23 mouse cellular contexts compared by ENCODE assay signal in genomic region chr7:87369131-87369530, GRCm38 (mm10).
DNase-seq lines count a peak whose midpoint lies in the region; ATAC-seq lines count a peak whose summit lies in the region.
"Had no signal": no experiment of that assay in that cellular context is flagged by ENCODE, and none has a peak within 500 bp of the region (broad histone marks: within the 10 kb centered on the region; RNA-seq: fewer than 3 reads in every experiment).

No protein-coding gene starts in this region.

- no peak overlapping the region for H3K4me2 ChIP-seq in heart, embryonic 12.5 days
- no peak overlapping the region for H3K4me2 ChIP-seq in liver, embryonic 12.5 days
- H3K4me2 ChIP-seq: embryonic facial prominence, embryonic 13.5 days; heart, embryonic 15.5 days; hindbrain, embryonic 13.5 days had no signal

- no peaks in the 10 kb centered on the region for H3K27me3 ChIP-seq in heart, embryonic 12.5 days (replicated peaks)
- H3K27me3 ChIP-seq in liver, embryonic 12.5 days (replicated peaks): no peaks in the 10 kb centered on the region
- H3K27me3 ChIP-seq: embryonic facial prominence, embryonic 13.5 days; heart, embryonic 15.5 days; hindbrain, embryonic 13.5 days had no signal

- WGBS in heart, embryonic 12.5 days: 87% methylated on average over 1 of the region's 1 CpGs
- 63% methylated on average over 1 of the region's 1 CpGs for WGBS in liver, embryonic 12.5 days (ENCODE audit: insufficient replicate concordance)

- no peaks in the 10 kb centered on the region for H3K36me3 ChIP-seq in heart, embryonic 12.5 days
- H3K36me3 ChIP-seq in liver, embryonic 12.5 days: no peaks in the 10 kb centered on the region
- H3K36me3 ChIP-seq: embryonic facial prominence, embryonic 13.5 days; G1E; heart, embryonic 10.5 days; heart, embryonic 15.5 days; hindbrain, embryonic 13.5 days had no signal

- no peak overlapping the region for H3K4me3 ChIP-seq in heart, embryonic 12.5 days
- H3K4me3 ChIP-seq in liver, embryonic 12.5 days: no peak overlapping the region
- H3K4me3 ChIP-seq: embryonic facial prominence, embryonic 13.5 days; heart, embryonic 10.5 days; heart, embryonic 15.5 days; hindbrain, embryonic 13.5 days had no signal

- H3K9ac ChIP-seq in heart, embryonic 12.5 days: no peak overlapping the region
- no peak overlapping the region for H3K9ac ChIP-seq in liver, embryonic 12.5 days
- H3K9ac ChIP-seq: embryonic facial prominence, embryonic 13.5 days; heart, embryonic 15.5 days; hindbrain, embryonic 13.5 days had no signal

- H3K4me1 ChIP-seq in heart, embryonic 12.5 days (replicated peaks): no peaks in the 10 kb centered on the region
- no peaks in the 10 kb centered on the region for H3K4me1 ChIP-seq in liver, embryonic 12.5 days
- H3K4me1 ChIP-seq: embryonic facial prominence, embryonic 13.5 days; heart, embryonic 10.5 days; heart, embryonic 15.5 days; hindbrain, embryonic 13.5 days had no signal

- H3K27ac ChIP-seq in heart, embryonic 12.5 days (ENCODE audit: poor library complexity, severe bottlenecking): no peak overlapping the region
- no peak overlapping the region for H3K27ac ChIP-seq in liver, embryonic 12.5 days
- H3K27ac ChIP-seq: embryonic facial prominence, embryonic 13.5 days; heart, embryonic 10.5 days; heart, embryonic 15.5 days; hindbrain, embryonic 13.5 days; hindbrain, postnatal 0 days had no signal

- H3K9me3 ChIP-seq in heart, embryonic 12.5 days (replicated peaks): no peaks in the 10 kb centered on the region
- no peaks in the 10 kb centered on the region for H3K9me3 ChIP-seq in liver, embryonic 12.5 days (replicated peaks)
- H3K9me3 ChIP-seq: embryonic facial prominence, embryonic 13.5 days; G1E; heart, embryonic 10.5 days; heart, embryonic 15.5 days; hindbrain, embryonic 13.5 days had no signal

- DNase-seq in heart, adult 8-10 months (ENCODE audit: low spot score): peak; percentile 6
- DNase-seq in lung, postnatal 10 days: peak; percentile 5
- no peak for DNase-seq in lung, postnatal 4 days
- DNase-seq in fibroblast of lung, adult 2 months (ENCODE audit: low read depth): peak; percentile 86
- no peak for DNase-seq in left cerebral cortex, adult 18-20 months (ENCODE audit: low spot score in 2 of 2)
- DNase-seq: adrenal gland, postnatal 10 days; B cell, adult 2 months; cerebellum, adult 18-20 months; cerebellum, adult 9-11 months; cerebellum, postnatal 36 days; gastrocnemius, postnatal 36 days; heart, adult 11 months; heart, postnatal 14 days had no signal

- ATAC-seq in heart, embryonic 12.5 days (ENCODE audit: insufficient number of reproducible peaks, low FRiP score): no peak
- ATAC-seq in liver, embryonic 12.5 days: no peak
- ATAC-seq: CD4-positive, CD25-positive, alpha-beta regulatory T cell, adult 4 months; forebrain, embryonic 14.5 days; hindbrain, postnatal 0 days had no signal

Comparison
In these comparisons a context has a peak if more than half of its experiments do, and no peak if none do; other contexts are left out.
1. DNase-seq: peak in heart, adult 8-10 months (single experiment), lung, postnatal 10 days (single experiment) and fibroblast of lung, adult 2 months (single experiment); none in lung, postnatal 4 days (0 of 2) and left cerebral cortex, adult 18-20 months (0 of 2).